Mouse (Mus musculus) lung, embryonic 14.5 days (tissue): Measurements from ENCODE around the gene Raver1. TPM values are rescaled to one million over a fixed set of nuclear protein-coding genes. Genes with fewer than 3 reads are reported as not detected.

Experiments
- ATAC-seq: fragments of 200-750 bp; cut with Nextera tagmentation; 2 replicates; pipeline ENCODE4 v1.8.0; 2017; ENCODE audit warnings: mild to moderate bottlenecking, moderate TSS enrichment, moderate library complexity; ENCODE audit not compliant: insufficient read depth
- DNase-seq: peaks from one replicate; pipeline ENCODE4 v3.0.0-alpha.2; 2015
- H3K27ac ChIP-seq: fragments of 300-500 bp; sonication (generic); 2 replicates; pipeline ENCODE4 v1.5.1; 2014; ENCODE audit warnings: low read depth, mild to moderate bottlenecking, moderate library complexity
- H3K27me3 ChIP-seq: fragments of 300-500 bp; sonication (generic); 2 replicates; pipeline ENCODE4 v1.6.1; 2014; ENCODE audit warnings: low read length, control low read depth; ENCODE audit not compliant: insufficient read depth
- H3K36me3 ChIP-seq: fragments of 300-500 bp; sonication (generic); 2 replicates; pipeline ENCODE4 v1.6.1; 2014; ENCODE audit warnings: control low read depth; ENCODE audit not compliant: insufficient read depth
- H3K4me1 ChIP-seq: fragments of 300-500 bp; sonication (generic); 2 replicates; pipeline ENCODE4 v1.6.1; 2014; ENCODE audit warnings: antibody characterized with exemption, control low read depth; ENCODE audit not compliant: insufficient read depth
- H3K4me2 ChIP-seq: fragments of 300-500 bp; sonication (generic); 2 replicates; pipeline ENCODE4 v1.6.1; 2014; ENCODE audit warnings: mild to moderate bottlenecking
- H3K4me3 ChIP-seq: fragments of 300-500 bp; sonication (generic); 2 replicates; pipeline ENCODE4 v1.5.1; 2014; ENCODE audit warnings: low read depth, low read length
- H3K9ac ChIP-seq: fragments of 300-500 bp; sonication (generic); 2 replicates; pipeline ENCODE4 v1.6.1; 2014
- H3K9me3 ChIP-seq: fragments of 300-500 bp; sonication (generic); 2 replicates; pipeline ENCODE4 v1.6.1; 2016; ENCODE audit warnings: low read depth, low read length, control low read depth
- CTCF ChIP-seq: IDR thresholded peaks from 2 replicates; pipeline ENCODE4 v1.5.1; 2016; ENCODE audit warnings: antibody characterized with exemption, low read depth
- WGBS: fragments of 180-500 bp; shearing (Covaris S2); extraction: QIAGEN DNeasy Blood & Tissue Kit; methylation state at CpG from one replicate; pipeline ENCODE4 v1.1.7; 2014; 5-methylcytosine and 5-hydroxymethylcytosine counted together
- polyA plus RNA-seq: library from polyadenylated mRNA; unstranded; fragments of >200 nt; fragmentation: Nextera tagmentation; extraction: Ambion mirVana; gene quantifications from 2 replicates; pipeline ENCODE4 v1.2.1, GENCODE M21; 2014

Gene Raver1
- 106 and 113 TPM in 2 replicates for polyA plus RNA-seq

DNA sequence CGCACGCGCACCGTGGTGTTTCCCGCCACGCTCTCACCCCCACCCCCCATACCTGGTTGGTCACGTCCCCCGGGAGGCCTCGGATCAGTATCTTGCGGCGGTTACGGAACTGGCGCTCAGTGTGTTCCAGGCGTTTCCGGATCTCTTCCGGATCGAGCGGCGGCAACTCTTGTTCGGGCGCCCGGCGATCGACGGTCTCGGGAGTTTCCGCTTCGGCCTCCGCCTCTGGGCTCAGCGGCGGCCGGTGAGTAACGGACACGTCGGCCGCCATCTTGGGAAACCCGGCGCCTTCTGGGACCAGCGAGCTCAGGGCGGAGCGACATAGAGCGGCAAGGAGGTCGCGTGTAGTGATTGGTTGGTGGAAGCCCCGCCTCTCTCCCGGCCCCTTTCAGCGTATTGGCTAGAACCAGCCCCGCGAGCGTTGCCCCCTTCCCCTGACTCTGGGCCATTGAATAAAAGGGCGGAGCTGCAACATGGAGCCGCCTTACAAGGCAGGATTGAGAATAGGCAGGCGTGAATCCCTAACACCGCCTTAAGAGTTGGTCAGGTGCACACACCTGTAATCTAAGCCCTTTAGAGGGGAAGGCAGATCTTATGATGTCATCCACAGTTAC, at the start of gene Raver1, which contains the start of gene Gm38431:
Raver1 (minus strand) TSS at position 302 of the 614 bp plus-strand sequence.
Gm38431 (minus strand) TSS at position 291 of the 614 bp plus-strand sequence.
- H3K27me3 ChIP-seq, result no peaks in the 10 kb centered on the region
- H3K4me2 ChIP-seq, result peak within 1 kb of the TSS; percentile 62
- H3K4me3 ChIP-seq, result peak within 1 kb of the TSS; percentile 68
- peak; percentile 100 for ATAC-seq
- no peaks in the 10 kb centered on the region for H3K4me1 ChIP-seq
- peak within 1 kb of the TSS; percentile 91 for H3K27ac ChIP-seq
- no peak for TF ChIP-seq CTCF
- H3K9ac ChIP-seq, result peak within 1 kb of the TSS; percentile 83
- peaks cover 37% of the 10 kb centered on the region for H3K36me3 ChIP-seq
- peak; percentile 99 for DNase-seq
- no peaks in the 10 kb centered on the region for H3K9me3 ChIP-seq
- under 1% methylated on average over 54 of the region's 54 CpGs for WGBS

DNA sequence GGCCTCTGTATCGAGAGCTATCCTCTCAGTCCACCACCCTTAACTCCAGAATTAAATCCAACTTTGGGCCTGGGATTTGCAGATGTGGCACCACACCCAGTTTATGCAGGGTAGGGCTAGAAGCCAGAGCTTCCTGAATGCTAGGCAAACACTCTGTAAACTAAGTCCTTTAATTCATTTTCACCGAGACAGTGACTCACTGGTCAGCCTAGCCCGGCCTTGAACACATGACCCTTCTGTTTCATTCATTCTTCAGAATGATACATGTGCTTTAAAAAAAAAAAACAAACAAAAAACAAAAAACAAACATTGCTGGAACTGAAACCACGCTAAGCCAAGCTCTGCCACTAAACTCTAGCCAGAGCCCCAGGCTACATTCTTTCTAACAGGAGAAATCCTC, 46.6 kb upstream of the Raver1 start:
- ATAC-seq, result no peak
- WGBS, result 78% methylated on average over 4 of the region's 4 CpGs
- no peak overlapping the region for H3K4me2 ChIP-seq
- no peak for DNase-seq
- H3K4me3 ChIP-seq, result no peak overlapping the region
- no peak overlapping the region for H3K27ac ChIP-seq
- no peaks in the 10 kb centered on the region for H3K9me3 ChIP-seq
- no peak for TF ChIP-seq CTCF
- H3K4me1 ChIP-seq, result no peaks in the 10 kb centered on the region
- no peak overlapping the region for H3K9ac ChIP-seq
- H3K36me3 ChIP-seq, result peaks cover 62% of the 10 kb centered on the region
- no peaks in the 10 kb centered on the region for H3K27me3 ChIP-seq

DNA sequence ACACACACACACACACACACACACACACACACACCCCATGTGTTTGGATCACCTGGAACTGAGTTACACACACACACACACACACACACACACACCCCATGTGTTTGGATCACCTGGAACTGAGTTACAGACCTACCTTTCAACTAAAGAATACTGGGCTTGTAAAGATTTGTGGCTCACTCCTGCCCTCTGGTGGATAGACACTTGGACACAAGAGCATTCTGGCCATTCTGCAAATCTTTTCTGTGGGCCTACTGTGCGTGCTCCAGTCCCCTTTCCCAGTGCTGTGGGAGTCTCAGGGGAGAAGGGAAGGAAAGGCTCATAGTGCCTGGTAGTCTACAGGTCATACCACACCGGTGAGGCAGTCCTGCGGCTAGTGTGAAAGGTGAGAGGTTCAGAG, 45.4 kb upstream of the Raver1 start:
- WGBS, result 60% methylated on average over 3 of the region's 3 CpGs
- Histone ChIP-seq H3K27ac (no peak overlapping the region), H3K4me3 (no peak overlapping the region), H3K9ac (no peak overlapping the region), H3K4me2 (no peak overlapping the region), H3K4me1 (no peaks in the 10 kb centered on the region), H3K36me3 (peaks cover 50% of the 10 kb centered on the region), H3K9me3 (no peaks in the 10 kb centered on the region), H3K27me3 (no peaks in the 10 kb centered on the region)
- peak; percentile 80 for TF ChIP-seq CTCF
- DNase-seq, result peak; percentile 85
- ATAC-seq, result no peak

DNA sequence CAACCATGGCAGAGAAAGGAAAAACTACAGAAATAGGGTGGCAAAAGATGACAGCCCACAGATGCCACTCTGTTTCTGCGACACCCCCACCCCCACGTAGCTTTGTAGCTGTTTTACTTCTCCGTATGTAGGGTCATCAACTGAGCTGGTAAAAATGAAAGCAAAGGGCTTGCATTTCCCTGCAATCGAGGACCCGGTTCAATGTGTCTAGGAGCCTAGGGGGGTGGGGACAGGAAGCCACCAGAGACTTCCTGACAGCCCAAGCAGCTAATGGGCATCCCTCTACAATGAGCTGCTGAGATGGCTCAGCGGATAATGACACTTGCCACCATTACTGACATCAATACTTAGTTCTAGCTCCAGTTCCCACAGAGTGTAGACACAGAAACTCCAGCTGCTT, 44.6 kb upstream of the Raver1 start:
- no peak overlapping the region for H3K9ac ChIP-seq
- ATAC-seq (no peak), DNase-seq (no peak)
- TF ChIP-seq CTCF, result no peak
- no peaks in the 10 kb centered on the region for H3K27me3 ChIP-seq
- H3K4me1 ChIP-seq, result no peaks in the 10 kb centered on the region
- H3K4me2 ChIP-seq, result no peak overlapping the region
- H3K9me3 ChIP-seq, result no peaks in the 10 kb centered on the region
- no peak overlapping the region for H3K27ac ChIP-seq
- WGBS, result 78% methylated on average over 6 of the region's 6 CpGs
- no peak overlapping the region for H3K4me3 ChIP-seq
- H3K36me3 ChIP-seq, result peaks cover 42% of the 10 kb centered on the region

DNA sequence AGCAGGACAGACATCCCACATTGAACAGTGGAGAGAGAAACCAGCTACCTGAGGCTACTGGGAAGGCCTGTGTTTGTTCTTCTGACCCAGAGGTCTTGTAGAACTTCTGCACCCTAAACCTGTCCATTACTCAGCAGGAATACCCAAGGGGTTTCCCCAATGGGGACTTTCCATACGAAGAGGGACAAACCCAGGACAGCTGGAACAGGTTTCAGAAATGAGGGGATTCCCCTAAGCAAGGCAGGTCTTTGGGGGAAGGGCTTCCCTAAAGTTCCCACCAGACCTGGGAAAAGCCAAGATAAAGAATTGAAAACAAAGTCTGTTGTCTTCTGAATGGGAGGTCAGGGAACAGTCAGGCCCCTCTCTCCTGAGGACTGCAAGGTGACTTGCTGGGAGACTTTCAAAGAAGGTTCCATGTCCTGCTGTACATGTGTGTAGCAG, 44.2 kb upstream of the Raver1 start:
- WGBS, result 50% methylated on average over 1 of the region's 1 CpGs
- no peaks in the 10 kb centered on the region for H3K27me3 ChIP-seq
- H3K9ac ChIP-seq, result no peak overlapping the region
- DNase-seq (no peak), ATAC-seq (no peak)
- no peak overlapping the region for H3K4me3 ChIP-seq
- H3K9me3 ChIP-seq, result no peaks in the 10 kb centered on the region
- H3K4me1 ChIP-seq, result no peaks in the 10 kb centered on the region
- H3K36me3 ChIP-seq, result peaks cover 37% of the 10 kb centered on the region
- H3K4me2 ChIP-seq, result no peak overlapping the region
- no peak for TF ChIP-seq CTCF
- H3K27ac ChIP-seq, result no peak overlapping the region

DNA sequence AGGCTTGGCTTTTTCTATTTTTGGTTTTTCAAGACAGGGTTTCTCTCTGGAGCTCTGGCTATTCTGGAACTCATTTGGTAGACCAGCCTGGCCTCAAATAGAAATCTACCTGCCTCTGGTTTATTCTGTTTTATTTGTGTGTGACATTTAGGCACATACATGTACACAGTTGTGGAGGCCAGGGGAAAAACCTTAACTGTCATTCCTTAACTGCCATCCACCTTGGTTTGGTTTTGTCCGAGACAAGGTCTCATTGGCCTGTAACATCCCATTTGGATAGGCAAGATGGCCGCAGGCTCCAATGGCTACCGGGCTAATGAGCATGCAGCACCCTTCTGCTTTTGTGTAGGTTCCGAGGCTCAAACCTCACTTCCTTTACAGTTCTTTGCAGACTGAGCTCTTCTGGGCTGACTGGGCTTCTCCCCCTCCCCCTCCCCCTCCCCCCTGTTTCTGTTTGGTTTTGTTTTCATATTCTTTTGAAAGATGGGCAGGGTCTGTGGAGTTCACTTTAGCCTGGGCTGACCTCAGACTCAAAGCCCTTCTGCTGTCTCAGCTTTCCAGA, 43.6 kb upstream of the Raver1 start:
- ATAC-seq, result no peak
- no peak for DNase-seq
- Histone ChIP-seq H3K36me3 (peaks cover 32% of the 10 kb centered on the region), H3K9ac (no peak overlapping the region), H3K9me3 (no peaks in the 10 kb centered on the region), H3K4me3 (no peak overlapping the region), H3K27me3 (no peaks in the 10 kb centered on the region), H3K4me1 (0 out of 2 replicates have a peak, but pooled peaks cover 2% of the 10 kb centered on the region), H3K27ac (no peak overlapping the region), H3K4me2 (no peak overlapping the region)
- 77% methylated on average over 4 of the region's 4 CpGs for WGBS
- no peak for TF ChIP-seq CTCF

DNA sequence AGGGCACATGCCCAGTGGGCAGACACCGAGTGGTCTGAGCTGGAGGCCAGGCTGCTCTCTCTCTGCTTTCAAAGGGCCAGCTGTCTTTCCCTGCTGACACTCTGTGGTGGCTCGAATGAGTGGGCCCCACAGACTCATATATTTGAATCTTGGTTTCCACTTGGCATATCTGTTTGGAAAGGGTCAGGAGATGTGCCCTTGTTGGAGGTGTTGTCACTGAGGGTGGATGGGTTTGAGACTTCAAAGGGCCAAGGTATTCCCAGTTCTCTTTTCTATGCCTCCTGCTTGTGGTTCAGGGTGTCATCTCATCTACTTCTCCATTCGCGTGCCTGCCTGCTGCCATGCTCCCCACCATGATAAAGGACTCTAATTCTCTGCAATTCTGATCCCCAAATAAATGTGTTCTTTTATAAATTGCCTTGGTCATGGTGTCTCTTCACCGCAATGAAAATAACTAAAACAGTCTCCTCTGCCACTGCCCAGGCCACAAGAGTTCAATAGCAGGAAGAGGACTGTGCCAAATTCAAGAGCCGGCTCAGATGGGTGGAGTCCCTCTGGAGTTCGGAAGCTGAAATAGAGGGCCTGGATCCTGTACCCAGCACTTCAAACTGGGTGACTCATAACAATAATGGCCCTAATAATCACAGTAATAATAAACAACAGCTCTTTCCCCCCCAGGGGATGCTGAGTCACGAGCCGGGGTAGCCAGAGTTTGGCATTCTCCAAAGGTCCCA, 43.0 kb upstream of the Raver1 start:
- no peak for TF ChIP-seq CTCF
- ATAC-seq (no peak), DNase-seq (no peak)
- no peaks in the 10 kb centered on the region for H3K27me3 ChIP-seq
- 61% methylated on average over 9 of the region's 9 CpGs for WGBS
- H3K9me3 ChIP-seq, result no peaks in the 10 kb centered on the region
- no peak overlapping the region for H3K4me3 ChIP-seq
- H3K4me2 ChIP-seq, result no peak overlapping the region
- H3K9ac ChIP-seq, result no peak overlapping the region
- H3K36me3 ChIP-seq, result peaks cover 25% of the 10 kb centered on the region
- H3K27ac ChIP-seq, result no peak overlapping the region
- H3K4me1 ChIP-seq, result 0 out of 2 replicates have a peak, but pooled peaks cover 3% of the 10 kb centered on the region
